Mouse (Mus musculus) CD4-positive, CD25-positive, alpha-beta regulatory T cell, adult 4 months (primary cell): ENCODE results near the gene Cux1. TPM values are rescaled to one million over a fixed set of nuclear protein-coding genes. Genes with fewer than 3 reads are reported as not detected.

Source experiments
- polyA plus RNA-seq, 2 experiments: library from polyadenylated mRNA; unstranded; fragments of 100-300 nt; shearing (Covaris generic); gene quantifications; one replicate each; pipeline ENCODE4 v1.2.1; 2017

Cux1 gene
- polyA plus RNA-seq, 2 experiments from 2014 or later: 48.1 to 69.0 TPM

Other genes starting within 250 kb of the Cux1 start
- under 1 TPM in 1 of 2 experiments, not detected in 1; 0.66 TPM for gene Myl10, start 125.7 kb upstream of the Cux1 start, polyA plus RNA-seq